Mouse (Mus musculus) brain, embryonic 14.5 days (tissue): ENCODE data around the gene Nsmce1.

ENCODE experiments used
- CTCF ChIP-seq: fragments of 200-500 bp; IDR thresholded peaks from 2 replicates; pipeline ENCODE4 v1.5.1; 2012; ENCODE audit warnings: inconsistent platforms, mild to moderate bottlenecking, moderate library complexity, borderline replicate concordance; ENCODE audit not compliant: insufficient read depth, insufficient read length; ENCODE audit errors: extremely low read depth
- POLR2A ChIP-seq: fragments of 200-500 bp; IDR thresholded peaks from 2 replicates; pipeline ENCODE4 v1.6.1; 2012; ENCODE audit warnings: mild to moderate bottlenecking, inconsistent platforms, borderline replicate concordance; ENCODE audit not compliant: poor library complexity, insufficient read depth, insufficient read length, severe bottlenecking; ENCODE audit errors: extremely low read depth

- no peak for TF ChIP-seq CTCF
- no peak for TF ChIP-seq POLR2A
Observed at GRCm38 (mm10) chr7:125482886-125483285, 8.5 kb downstream of the Nsmce1 start.
